Mouse (Mus musculus) olfactory bulb, adult 2 months (tissue): ENCODE measurements around the gene Tmem164. TPM values are rescaled to one million over a fixed set of nuclear protein-coding genes. Genes with fewer than 3 reads are reported as not detected.

Experiments
- H3K27ac ChIP-seq: fragments of 200-500 bp; 2 replicates; pipeline ENCODE4 v1.5.1; 2012; ENCODE audit warnings: low read depth, low read length; ENCODE audit not compliant: insufficient read depth
- H3K4me1 ChIP-seq: fragments of 200-500 bp; 2 replicates; pipeline ENCODE4 v1.6.1; 2012; ENCODE audit warnings: low read length; ENCODE audit not compliant: control insufficient read depth, insufficient read depth
- H3K4me3 ChIP-seq: fragments of 200-500 bp; 2 replicates; pipeline ENCODE4 v1.5.1; 2012; ENCODE audit warnings: mild to moderate bottlenecking, low read depth, low read length, moderate library complexity; ENCODE audit not compliant: insufficient read depth
- CTCF ChIP-seq: fragments of 200-500 bp; IDR thresholded peaks from 2 replicates; pipeline ENCODE4 v1.5.1; 2012; ENCODE audit warnings: low read depth, mild to moderate bottlenecking, low read length, moderate library complexity; ENCODE audit not compliant: insufficient read depth
- POLR2A ChIP-seq: fragments of 200-500 bp; IDR thresholded peaks from 2 replicates; pipeline ENCODE4 v1.6.1; 2012; ENCODE audit warnings: mild to moderate bottlenecking, low read depth, low read length, moderate library complexity; ENCODE audit not compliant: insufficient read depth
- WGBS: fragments of 180-500 bp; shearing (Covaris S2); methylation state at CpG from one replicate; pipeline ENCODE4 v1.1.7; 2018; 5-methylcytosine and 5-hydroxymethylcytosine counted together
- polyA plus RNA-seq: library from polyadenylated mRNA; stranded (reverse); fragments of >200 nt; gene quantifications from 2 replicates; pipeline ENCODE4 v1.2.4, GENCODE M21; 2012; ENCODE audit warnings: low replicate concordance; ENCODE audit not compliant: missing spikeins, insufficient read depth, insufficient read length

Tmem164 gene
- polyA plus RNA-seq, 1 experiment = not detected

- Histone ChIP-seq H3K4me3 (no peak overlapping the region; the same call in 1 of the 2 replicates), H3K27ac (no peak overlapping the region), H3K4me1 (peaks cover 11% of the 10 kb centered on the region)
- 76% methylated on average over 5 of the region's 5 CpGs for WGBS
- TF ChIP-seq POLR2A = no peak
- no peak for TF ChIP-seq CTCF
Measured at GRCm38 (mm10) chrX:142682990-142683389, 1.8 kb downstream of the Tmem164 start.

- no peak overlapping the region for H3K27ac ChIP-seq
- H3K4me3 ChIP-seq = no peak overlapping the region
- 55% methylated on average over 4 of the region's 4 CpGs for WGBS
- peaks cover 11% of the 10 kb centered on the region for H3K4me1 ChIP-seq
- TF ChIP-seq CTCF (no peak), POLR2A (no peak)
Measured at GRCm38 (mm10) chrX:142684674-142685073, 3.5 kb downstream of the Tmem164 start.

- H3K4me3 ChIP-seq = no peak overlapping the region
- 78% methylated on average over 6 of the region's 6 CpGs for WGBS
- no peak for TF ChIP-seq POLR2A
- TF ChIP-seq CTCF = no peak
- H3K4me1 ChIP-seq = peaks cover 11% of the 10 kb centered on the region
- H3K27ac ChIP-seq = no peak overlapping the region
Measured at GRCm38 (mm10) chrX:142685676-142686075, 4.5 kb downstream of the Tmem164 start.

GRCm38 (mm10) chrX:142688509-142688908 is 7.3 kb downstream of the Tmem164 start:
- no peak overlapping the region for H3K4me3 ChIP-seq
- no peaks in the 10 kb centered on the region for H3K4me1 ChIP-seq
- TF ChIP-seq CTCF = no peak
- TF ChIP-seq POLR2A = no peak
- no peak overlapping the region for H3K27ac ChIP-seq
- 72% methylated on average over 9 of the region's 9 CpGs for WGBS

GRCm38 (mm10) chrX:142693256-142693655 is 12.1 kb downstream of the Tmem164 start:
- no peaks in the 10 kb centered on the region for H3K4me1 ChIP-seq
- H3K4me3 ChIP-seq = no peak overlapping the region
- whole genome bisulfite sequencing = 64% methylated on average over 2 of the region's 2 CpGs
- no peak overlapping the region for H3K27ac ChIP-seq
- TF ChIP-seq CTCF = no peak
- TF ChIP-seq POLR2A = no peak

- no peaks in the 10 kb centered on the region for H3K4me1 ChIP-seq
- WGBS = 84% methylated on average over 7 of the region's 7 CpGs
- TF ChIP-seq POLR2A (no peak), CTCF (no peak)
Measured at GRCm38 (mm10) chrX:142694338-142694737, 13.1 kb downstream of the Tmem164 start.

GRCm38 (mm10) chrX:142694856-142695255 is 13.7 kb downstream of the Tmem164 start:
- no peaks in the 10 kb centered on the region for H3K4me1 ChIP-seq
- no peak for TF ChIP-seq POLR2A
- TF ChIP-seq CTCF = no peak
- 85% methylated on average over 3 of the region's 3 CpGs for WGBS
- H3K4me3 ChIP-seq = no peak overlapping the region
- no peak overlapping the region for H3K27ac ChIP-seq

More at GRCm38 (mm10) chrX:142694338-142694737, 13.1 kb downstream of the Tmem164 start:
- Histone ChIP-seq H3K27ac (no peak overlapping the region), H3K4me3 (no peak overlapping the region)

GRCm38 (mm10) chrX:142696789-142697188 is 15.6 kb downstream of the Tmem164 start:
- Histone ChIP-seq H3K4me3 (no peak overlapping the region), H3K4me1 (no peaks in the 10 kb centered on the region), H3K27ac (no peak overlapping the region)
- 86% methylated on average over 11 of the region's 11 CpGs for WGBS
- TF ChIP-seq CTCF (no peak), POLR2A (no peak)

GRCm38 (mm10) chrX:142697545-142698204 is 16.5 kb downstream of the Tmem164 start:
- TF ChIP-seq CTCF = no peak
- TF ChIP-seq POLR2A = no peak

More at GRCm38 (mm10) chrX:142697545-142698204, 16.5 kb downstream of the Tmem164 start:
- 65% methylated on average over 5 of the region's 5 CpGs for WGBS
- no peaks in the 10 kb centered on the region for H3K4me1 ChIP-seq
- no peak overlapping the region for H3K4me3 ChIP-seq
- H3K27ac ChIP-seq = no peak overlapping the region
